Mouse (Mus musculus) embryonic facial prominence, embryonic 11.5 days (tissue): ENCODE measurements around the gene Trpv6. TPM values are rescaled to one million over a fixed set of nuclear protein-coding genes. Genes with fewer than 3 reads are reported as not detected.

Experiments
- ATAC-seq: fragments of 200-750 bp; cut with Nextera tagmentation; replicated peaks from 2 replicates; pipeline ENCODE4 v1.8.0; 2017; ENCODE audit warnings: low read depth; ENCODE audit not compliant: insufficient number of reproducible peaks, low FRiP score, low TSS enrichment
- DNase-seq: peaks from one replicate; pipeline ENCODE4 v3.0.0-alpha.2; 2015; ENCODE audit warnings: low spot score
- H3K27ac ChIP-seq: fragments of 300-500 bp; sonication (generic); replicated peaks from 2 replicates; pipeline ENCODE4 v1.5.1; 2014; ENCODE audit warnings: mild to moderate bottlenecking, low read depth, low read length, control low read depth
- H3K27me3 ChIP-seq: fragments of 300-500 bp; sonication (generic); 2 replicates; pipeline ENCODE4 v1.6.1; 2014; ENCODE audit warnings: mild to moderate bottlenecking, low read length, moderate library complexity, mixed read lengths; ENCODE audit not compliant: control insufficient read depth, insufficient read depth
- H3K36me3 ChIP-seq: fragments of 300-500 bp; sonication (generic); replicated peaks from 2 replicates; pipeline ENCODE4 v1.6.1; 2014; ENCODE audit warnings: low read depth, mild to moderate bottlenecking, low read length, moderate library complexity, mixed read lengths; ENCODE audit not compliant: control insufficient read depth, insufficient read depth
- H3K4me1 ChIP-seq: fragments of 300-500 bp; sonication (generic); 2 replicates; pipeline ENCODE4 v1.6.1; 2014; ENCODE audit warnings: low read length, mixed read lengths; ENCODE audit not compliant: control insufficient read depth, insufficient read depth
- H3K4me2 ChIP-seq: fragments of 300-500 bp; sonication (generic); 2 replicates; pipeline ENCODE4 v1.6.1; 2014; ENCODE audit warnings: low read depth, mild to moderate bottlenecking, control low read depth, low read length, moderate library complexity
- H3K4me3 ChIP-seq: fragments of 300-500 bp; sonication (generic); 2 replicates; pipeline ENCODE4 v1.5.1; 2014; ENCODE audit warnings: low read depth, low read length, control low read depth
- H3K9ac ChIP-seq: fragments of 300-500 bp; sonication (generic); replicated peaks from 2 replicates; pipeline ENCODE4 v1.6.1; 2014; ENCODE audit warnings: mild to moderate bottlenecking, control low read depth, low read length
- H3K9me3 ChIP-seq: fragments of 300-500 bp; sonication (generic); replicated peaks from 2 replicates; pipeline ENCODE4 v1.6.1; 2016; ENCODE audit warnings: mild to moderate bottlenecking, low read length, inconsistent platforms, mixed read lengths; ENCODE audit not compliant: control insufficient read depth
- WGBS: fragments of 180-500 bp; shearing (Covaris S2); extraction: QIAGEN DNeasy Blood & Tissue Kit; methylation state at CpG from one replicate; pipeline ENCODE4 v1.1.7; 2014; 5-methylcytosine and 5-hydroxymethylcytosine counted together
- polyA plus RNA-seq: library from polyadenylated mRNA; unstranded; fragments of >200 nt; fragmentation: Nextera tagmentation; extraction: Ambion mirVana; gene quantifications from 2 replicates; pipeline ENCODE4 v1.2.1, GENCODE M21; 2014

The Trpv6 gene
- polyA plus RNA-seq, 1 experiment from 2014 or later: 0.56 TPM

- H3K9ac ChIP-seq: no peak overlapping the region
- 88% methylated on average over 12 of the region's 12 CpGs for WGBS
- no peak overlapping the region for H3K4me2 ChIP-seq
- no peaks in the 10 kb centered on the region for H3K9me3 ChIP-seq
- no peaks in the 10 kb centered on the region for H3K27me3 ChIP-seq
- ATAC-seq (no peak), DNase-seq (no peak)
- no peak overlapping the region for H3K4me3 ChIP-seq
- H3K36me3 ChIP-seq: no peaks in the 10 kb centered on the region
- no peaks in the 10 kb centered on the region for H3K4me1 ChIP-seq
- H3K27ac ChIP-seq: no peak overlapping the region
Measured at GRCm38 (mm10) chr6:41621241-41621990, 14.8 kb downstream of the Trpv6 start.

- Histone ChIP-seq H3K9me3 (no peaks in the 10 kb centered on the region), H3K4me1 (no peaks in the 10 kb centered on the region), H3K36me3 (no peaks in the 10 kb centered on the region), H3K4me3 (no peak overlapping the region), H3K9ac (no peak overlapping the region), H3K4me2 (no peak overlapping the region), H3K27ac (no peak overlapping the region), H3K27me3 (no peaks in the 10 kb centered on the region)
- WGBS: 92% methylated on average over 9 of the region's 9 CpGs
- DNase-seq: no peak
- ATAC-seq: no peak
Measured at GRCm38 (mm10) chr6:41620173-41620798, 15.9 kb downstream of the Trpv6 start.

GRCm38 (mm10) chr6:41607637-41608036 lies 28.6 kb downstream of the Trpv6 start:
- DNase-seq (no peak), ATAC-seq (no peak)
- Histone ChIP-seq H3K9ac (no peak overlapping the region), H3K9me3 (no peaks in the 10 kb centered on the region), H3K27me3 (no peaks in the 10 kb centered on the region), H3K4me3 (no peak overlapping the region), H3K36me3 (no peaks in the 10 kb centered on the region), H3K4me1 (no peaks in the 10 kb centered on the region), H3K4me2 (no peak overlapping the region), H3K27ac (no peak overlapping the region)
- 60% methylated on average over 5 of the region's 5 CpGs for WGBS

GRCm38 (mm10) chr6:41606214-41606613 lies 30.0 kb downstream of the Trpv6 start:
- Histone ChIP-seq H3K9ac (peak overlapping the region; percentile 88), H3K36me3 (no peaks in the 10 kb centered on the region), H3K27me3 (no peaks in the 10 kb centered on the region), H3K27ac (no peak overlapping the region), H3K9me3 (no peaks in the 10 kb centered on the region), H3K4me3 (peak overlapping the region; percentile 61), H3K4me2 (peak overlapping the region; percentile 87), H3K4me1 (no peaks in the 10 kb centered on the region)
- DNase-seq (no peak), ATAC-seq (no peak)
- WGBS: 7% methylated on average over 4 of the region's 4 CpGs

GRCm38 (mm10) chr6:41605794-41606104 lies 30.5 kb downstream of the Trpv6 start:
- Histone ChIP-seq H3K4me3 (peak overlapping the region; percentile 61), H3K4me2 (peak overlapping the region; percentile 87), H3K9me3 (no peaks in the 10 kb centered on the region), H3K4me1 (no peaks in the 10 kb centered on the region), H3K27me3 (no peaks in the 10 kb centered on the region), H3K27ac (0 out of 2 replicates have a peak overlapping the region, but pooled peaks have one; percentile 91), H3K9ac (peak overlapping the region; percentile 88), H3K36me3 (no peaks in the 10 kb centered on the region)
- DNase-seq (no peak), ATAC-seq (peak; percentile 47)
- WGBS: 0% methylated on average over 7 of the region's 7 CpGs

GRCm38 (mm10) chr6:41605061-41605793 lies 31.0 kb downstream of the Trpv6 start, which contains the start of gene Ephb6:
Ephb6 (plus strand) TSS chr6:41605482.
- ATAC-seq (peak; percentile 97), DNase-seq (peak; percentile 90)
- H3K36me3 ChIP-seq: no peaks in the 10 kb centered on the region
- H3K27me3 ChIP-seq: no peaks in the 10 kb centered on the region
- peak within 1 kb of the TSS; percentile 88 for H3K9ac ChIP-seq
- H3K4me2 ChIP-seq: peak within 1 kb of the TSS; percentile 87
- H3K9me3 ChIP-seq: no peaks in the 10 kb centered on the region
- peak within 1 kb of the TSS; percentile 61 for H3K4me3 ChIP-seq
- WGBS: under 1% methylated on average over 67 of the region's 68 CpGs
- H3K4me1 ChIP-seq: no peaks in the 10 kb centered on the region
- peak within 1 kb of the TSS; percentile 91 for H3K27ac ChIP-seq

GRCm38 (mm10) chr6:41604401-41605050 lies 31.7 kb downstream of the Trpv6 start:
- H3K36me3 ChIP-seq: no peaks in the 10 kb centered on the region
- H3K9me3 ChIP-seq: no peaks in the 10 kb centered on the region
- peak overlapping the region; percentile 87 for H3K4me2 ChIP-seq
- peak; percentile 61 for ATAC-seq
- peak overlapping the region; percentile 61 for H3K4me3 ChIP-seq
- H3K9ac ChIP-seq: peak overlapping the region; percentile 88
- H3K27ac ChIP-seq: peak overlapping the region; percentile 81
- H3K4me1 ChIP-seq: no peaks in the 10 kb centered on the region
- no peaks in the 10 kb centered on the region for H3K27me3 ChIP-seq
- DNase-seq: peak; percentile 86
- under 1% methylated on average over 23 of the region's 23 CpGs for WGBS
